18 mouse cellular contexts compared by ENCODE assay signal in genomic region chr15:21008487-21008886, GRCm38 (mm10).
DNase-seq lines count a peak whose midpoint lies in the region; ATAC-seq and TF ChIP-seq lines count a peak whose summit lies in the region.
"Had no signal": no experiment of that assay in that cellular context is flagged by ENCODE, and none has a peak within 500 bp of the region (broad histone marks: within the 10 kb centered on the region; RNA-seq: fewer than 3 reads in every experiment).

No protein-coding gene starts in this region.

- no peaks in the 10 kb centered on the region for H3K27me3 ChIP-seq in hindbrain, embryonic 12.5 days
- no peaks in the 10 kb centered on the region for H3K27me3 ChIP-seq in hindbrain, embryonic 10.5 days (ENCODE audit: insufficient read depth, poor library complexity, severe bottlenecking)
- no peaks in the 10 kb centered on the region for H3K27me3 ChIP-seq in forebrain, embryonic 16.5 days (replicated peaks; ENCODE audit: control insufficient read depth, insufficient read depth, low read length)
- no peaks in the 10 kb centered on the region for H3K27me3 ChIP-seq in midbrain, embryonic 11.5 days (ENCODE audit: control insufficient read depth, insufficient read depth, low read length)
- H3K27me3 ChIP-seq in midbrain, postnatal 0 days (ENCODE audit: insufficient read depth, low read length) = no peaks in the 10 kb centered on the region
- H3K27me3 ChIP-seq: kidney, embryonic 15.5 days; limb, embryonic 13.5 days; liver, embryonic 13.5 days had no signal

- H3K27ac ChIP-seq in hindbrain, embryonic 12.5 days = no peak overlapping the region
- no peak overlapping the region for H3K27ac ChIP-seq in hindbrain, embryonic 10.5 days
- no peak overlapping the region for H3K27ac ChIP-seq in forebrain, embryonic 16.5 days (ENCODE audit: low read length)
- H3K27ac ChIP-seq in midbrain, embryonic 11.5 days (ENCODE audit: low read depth, low read length) = no peak overlapping the region
- no peak overlapping the region for H3K27ac ChIP-seq in midbrain, postnatal 0 days (ENCODE audit: low read depth, low read length)
- H3K27ac ChIP-seq: embryonic facial prominence, embryonic 10.5 days; kidney, embryonic 15.5 days; limb, embryonic 13.5 days; liver, embryonic 13.5 days had no signal

- no peaks in the 10 kb centered on the region for H3K36me3 ChIP-seq in hindbrain, embryonic 12.5 days
- no peaks in the 10 kb centered on the region for H3K36me3 ChIP-seq in hindbrain, embryonic 10.5 days
- no peaks in the 10 kb centered on the region for H3K36me3 ChIP-seq in forebrain, embryonic 16.5 days (ENCODE audit: control insufficient read depth, insufficient read depth)
- H3K36me3 ChIP-seq in midbrain, embryonic 11.5 days (ENCODE audit: control insufficient read depth, insufficient read depth, low read length) = no peaks in the 10 kb centered on the region
- no peaks in the 10 kb centered on the region for H3K36me3 ChIP-seq in midbrain, postnatal 0 days (ENCODE audit: insufficient read depth, low read length)
- H3K36me3 ChIP-seq: embryonic facial prominence, embryonic 10.5 days; kidney, embryonic 15.5 days; limb, embryonic 13.5 days; liver, embryonic 13.5 days had no signal

- DNase-seq in hindbrain, embryonic 10.5 days (ENCODE audit: low spot score) = no peak
- peak; percentile 86 for DNase-seq in midbrain, embryonic 11.5 days (ENCODE audit: low spot score, missing footprints)
- peak; percentile 4 for DNase-seq in midbrain, postnatal 0 days (ENCODE audit: low spot score)
- no peak for DNase-seq in cerebellum, adult 9-11 months
- no peak for DNase-seq in MN1 (ENCODE audit: low spot score)
- DNase-seq in layer of hippocampus, adult 11-12 months (ENCODE audit: low spot score) = no peak
- DNase-seq: cerebellum, adult 11-12 months; cerebellum, postnatal 25 days; kidney, adult 11 months; kidney, postnatal 36 days; liver, embryonic 13.5 days; lung, adult 2 months; lung, postnatal 14 days had no signal

- no peak overlapping the region for H3K4me3 ChIP-seq in hindbrain, embryonic 12.5 days
- no peak overlapping the region for H3K4me3 ChIP-seq in hindbrain, embryonic 10.5 days
- H3K4me3 ChIP-seq in forebrain, embryonic 16.5 days (replicated peaks; ENCODE audit: low read length) = no peak overlapping the region
- no peak overlapping the region for H3K4me3 ChIP-seq in midbrain, embryonic 11.5 days (ENCODE audit: low read depth, low read length)
- no peak overlapping the region for H3K4me3 ChIP-seq in midbrain, postnatal 0 days (ENCODE audit: low read depth, low read length)
- H3K4me3 ChIP-seq: embryonic facial prominence, embryonic 10.5 days; kidney, embryonic 15.5 days; limb, embryonic 13.5 days; liver, embryonic 13.5 days had no signal

- H3K4me2 ChIP-seq in hindbrain, embryonic 12.5 days (replicated peaks) = no peak overlapping the region
- H3K4me2 ChIP-seq in forebrain, embryonic 16.5 days (ENCODE audit: low read length) = no peak overlapping the region
- H3K4me2 ChIP-seq in midbrain, embryonic 11.5 days = no peak overlapping the region
- no peak overlapping the region for H3K4me2 ChIP-seq in midbrain, postnatal 0 days (ENCODE audit: low read depth, low read length, poor library complexity, severe bottlenecking)
- H3K4me2 ChIP-seq: kidney, embryonic 15.5 days; limb, embryonic 13.5 days; liver, embryonic 13.5 days had no signal

- no peak overlapping the region for H3K9ac ChIP-seq in hindbrain, embryonic 12.5 days
- H3K9ac ChIP-seq in forebrain, embryonic 16.5 days (replicated peaks; ENCODE audit: low read depth, low read length) = no peak overlapping the region
- H3K9ac ChIP-seq in midbrain, embryonic 11.5 days (ENCODE audit: low read length) = no peak overlapping the region
- no peak overlapping the region for H3K9ac ChIP-seq in midbrain, postnatal 0 days (replicated peaks; ENCODE audit: low read length, poor library complexity, severe bottlenecking)
- H3K9ac ChIP-seq: kidney, embryonic 15.5 days; limb, embryonic 13.5 days; liver, embryonic 13.5 days had no signal

- 10% methylated on average over 1 of the region's 1 CpGs for WGBS in hindbrain, embryonic 12.5 days
- WGBS in hindbrain, embryonic 10.5 days = 13% methylated on average over 1 of the region's 1 CpGs
- WGBS in forebrain, embryonic 16.5 days = 5% methylated on average over 1 of the region's 1 CpGs
- WGBS in midbrain, embryonic 11.5 days = 32% methylated on average over 1 of the region's 1 CpGs
- 2% methylated on average over 1 of the region's 1 CpGs for WGBS in midbrain, postnatal 0 days

- TF ChIP-seq CTCF in midbrain, postnatal 0 days (IDR thresholded peaks at IDR 0.05) = no peak

- 0 out of 2 replicates have a peak, but pooled peaks have one; percentile 38 for ATAC-seq in hindbrain, embryonic 12.5 days (ENCODE audit: low FRiP score)
- ATAC-seq in forebrain, embryonic 16.5 days = 0 out of 2 replicates have a peak, but pooled peaks have one; percentile 40
- ATAC-seq in midbrain, embryonic 11.5 days (ENCODE audit: low FRiP score) = peak; percentile 82
- ATAC-seq in midbrain, postnatal 0 days (ENCODE audit: low FRiP score) = no peak

- H3K4me1 ChIP-seq in hindbrain, embryonic 12.5 days = peaks cover 11% of the 10 kb centered on the region; the same call in 1 of the 2 replicates
- peaks cover 17% of the 10 kb centered on the region for H3K4me1 ChIP-seq in hindbrain, embryonic 10.5 days (replicated peaks)
- 0 out of 2 replicates have a peak, but pooled peaks cover 3% of the 10 kb centered on the region for H3K4me1 ChIP-seq in forebrain, embryonic 16.5 days (replicated peaks; ENCODE audit: control insufficient read depth, insufficient read depth, low read length)
- H3K4me1 ChIP-seq in midbrain, embryonic 11.5 days (ENCODE audit: control insufficient read depth, insufficient read depth, low read length) = peaks cover 8% of the 10 kb centered on the region
- H3K4me1 ChIP-seq in midbrain, postnatal 0 days (ENCODE audit: insufficient read depth, low read length) = no peaks in the 10 kb centered on the region
- H3K4me1 ChIP-seq: kidney, embryonic 15.5 days; limb, embryonic 13.5 days; liver, embryonic 13.5 days had no signal

- H3K9me3 ChIP-seq in hindbrain, embryonic 12.5 days (replicated peaks) = no peaks in the 10 kb centered on the region
- H3K9me3 ChIP-seq in hindbrain, embryonic 10.5 days = no peaks in the 10 kb centered on the region
- no peaks in the 10 kb centered on the region for H3K9me3 ChIP-seq in forebrain, embryonic 16.5 days (ENCODE audit: control insufficient read depth, low read length)
- no peaks in the 10 kb centered on the region for H3K9me3 ChIP-seq in midbrain, embryonic 11.5 days (ENCODE audit: control insufficient read depth, low read length)
- H3K9me3 ChIP-seq in midbrain, postnatal 0 days (ENCODE audit: low read length) = no peaks in the 10 kb centered on the region
- H3K9me3 ChIP-seq: embryonic facial prominence, embryonic 10.5 days; kidney, embryonic 15.5 days; limb, embryonic 13.5 days; liver, embryonic 13.5 days had no signal

Comparison
In these comparisons a context has a peak if more than half of its experiments do, and no peak if none do; other contexts are left out.
1. DNase-seq: peak in midbrain, embryonic 11.5 days (single experiment) and midbrain, postnatal 0 days (single experiment); none in hindbrain, embryonic 10.5 days (single experiment), cerebellum, adult 9-11 months (single experiment), MN1 (single experiment) and layer of hippocampus, adult 11-12 months (single experiment).